Mouse (Mus musculus) cortical plate, adult 2 months (tissue): Measurements from ENCODE around the gene Csgalnact2. TPM values are rescaled to one million over a fixed set of nuclear protein-coding genes. Genes with fewer than 3 reads are reported as not detected.

Experiments
- H3K27ac ChIP-seq: fragments of 200-500 bp; 2 replicates; pipeline ENCODE4 v1.5.1; 2012; ENCODE audit warnings: low read length, control low read depth, inconsistent platforms; ENCODE audit not compliant: insufficient read depth
- H3K4me1 ChIP-seq: fragments of 200-500 bp; 2 replicates; pipeline ENCODE4 v1.6.1; 2011; ENCODE audit warnings: low read length; ENCODE audit not compliant: control insufficient read depth, insufficient read depth
- H3K4me3 ChIP-seq: fragments of 200-500 bp; 2 replicates; pipeline ENCODE4 v1.5.1; 2011; ENCODE audit warnings: mild to moderate bottlenecking, low read length, control low read depth; ENCODE audit not compliant: insufficient read depth
- CTCF ChIP-seq: fragments of 200-500 bp; IDR thresholded peaks from 2 replicates; pipeline ENCODE4 v1.5.1; 2011; ENCODE audit warnings: mild to moderate bottlenecking, control low read depth, low read length; ENCODE audit not compliant: insufficient read depth; ENCODE audit errors: extremely low read depth
- POLR2A ChIP-seq: fragments of 200-500 bp; IDR thresholded peaks from 2 replicates; pipeline ENCODE4 v1.6.1; 2011; ENCODE audit warnings: mild to moderate bottlenecking, low read length, control low read depth; ENCODE audit not compliant: insufficient read depth; ENCODE audit errors: extremely low read depth
- polyA plus RNA-seq: library from polyadenylated mRNA; depleted of rRNA; stranded (reverse); fragments of >200 nt; gene quantifications from 2 replicates; pipeline ENCODE4 v1.2.3, GENCODE M21; 2012

Gene Csgalnact2
- polyA plus RNA-seq, 1 experiment = 9.1 TPM

- Histone ChIP-seq H3K4me1 (peaks cover 24% of the 10 kb centered on the region), H3K4me3 (no peak overlapping the region), H3K27ac (no peak overlapping the region)
- TF ChIP-seq POLR2A (no peak), CTCF (no peak)
These were observed 61.5 kb downstream of the Csgalnact2 start for GRCm38 (mm10) chr6:118077421-118077820.

GRCm38 (mm10) chr6:118076748-118077147, 62.2 kb downstream of the Csgalnact2 start:
- H3K27ac ChIP-seq = no peak overlapping the region
- H3K4me3 ChIP-seq = no peak overlapping the region
- H3K4me1 ChIP-seq = peaks cover 25% of the 10 kb centered on the region
- TF ChIP-seq CTCF = no peak
- TF ChIP-seq POLR2A = no peak

- no peak overlapping the region for H3K4me3 ChIP-seq
- TF ChIP-seq CTCF (no peak), POLR2A (no peak)
- no peak overlapping the region for H3K27ac ChIP-seq
- peaks cover 25% of the 10 kb centered on the region for H3K4me1 ChIP-seq
These were observed 62.7 kb downstream of the Csgalnact2 start for GRCm38 (mm10) chr6:118076256-118076655.

- no peak for TF ChIP-seq POLR2A
- TF ChIP-seq CTCF = no peak
- Histone ChIP-seq H3K4me1 (peaks cover 36% of the 10 kb centered on the region), H3K4me3 (no peak overlapping the region), H3K27ac (no peak overlapping the region)
These were observed 64.8 kb downstream of the Csgalnact2 start for GRCm38 (mm10) chr6:118074151-118074550.

- Histone ChIP-seq H3K4me3 (no peak overlapping the region), H3K27ac (no peak overlapping the region), H3K4me1 (peaks cover 36% of the 10 kb centered on the region)
- TF ChIP-seq POLR2A (no peak), CTCF (no peak)
These were observed 66.8 kb downstream of the Csgalnact2 start for GRCm38 (mm10) chr6:118072176-118072575.

- H3K4me1 ChIP-seq = peaks cover 33% of the 10 kb centered on the region
- no peak for TF ChIP-seq POLR2A
- no peak for TF ChIP-seq CTCF
These were observed 67.5 kb downstream of the Csgalnact2 start for GRCm38 (mm10) chr6:118071416-118071815.

GRCm38 (mm10) chr6:118071013-118071350, 68.0 kb downstream of the Csgalnact2 start:
- H3K4me1 ChIP-seq = peaks cover 30% of the 10 kb centered on the region
- no peak overlapping the region for H3K4me3 ChIP-seq
- peak overlapping the region; percentile 29; the same call in 1 of the 2 replicates for H3K27ac ChIP-seq
- TF ChIP-seq CTCF (no peak), POLR2A (no peak)

More at GRCm38 (mm10) chr6:118071416-118071815, 67.5 kb downstream of the Csgalnact2 start:
- no peak overlapping the region for H3K27ac ChIP-seq
- H3K4me3 ChIP-seq = no peak overlapping the region

GRCm38 (mm10) chr6:118070321-118071012, 68.5 kb downstream of the Csgalnact2 start:
- H3K4me3 ChIP-seq = no peak overlapping the region
- H3K27ac ChIP-seq = peak overlapping the region; percentile 29; the same call in 1 of the 2 replicates
- TF ChIP-seq POLR2A (no peak), CTCF (no peak)
- peaks cover 28% of the 10 kb centered on the region for H3K4me1 ChIP-seq

- Histone ChIP-seq H3K27ac (no peak overlapping the region), H3K4me1 (peaks cover 19% of the 10 kb centered on the region), H3K4me3 (no peak overlapping the region)
- TF ChIP-seq POLR2A (no peak), CTCF (no peak)
These were observed 71.2 kb downstream of the Csgalnact2 start for GRCm38 (mm10) chr6:118067720-118068119.
